9 mouse cellular contexts compared by ENCODE assay signal in genomic region chr1:119674984-119675383, GRCm38 (mm10). TPM values are rescaled to one million over a fixed set of nuclear protein-coding genes. Genes with fewer than 3 reads are reported as not detected.
DNase-seq lines count a peak whose midpoint lies in the region; ATAC-seq and TF ChIP-seq lines count a peak whose summit lies in the region.
"Had no signal": no experiment of that assay in that cellular context is flagged by ENCODE, and none has a peak within 500 bp of the region (broad histone marks: within the 10 kb centered on the region; RNA-seq: fewer than 3 reads in every experiment).

No protein-coding gene starts in this region.

- H3K4me2 ChIP-seq in heart, embryonic 11.5 days: no peak overlapping the region

- no peaks in the 10 kb centered on the region for H3K9me3 ChIP-seq in heart, embryonic 11.5 days (replicated peaks; ENCODE audit: control insufficient read depth, low read length)
- H3K9me3 ChIP-seq in E14TG2a.4 (ENCODE audit: low read length): no peaks in the 10 kb centered on the region

- TF ChIP-seq CTCF in E14TG2a.4 (conservative IDR thresholded peaks at IDR 0.05; ENCODE audit: low read length): peak; percentile 85
- TF ChIP-seq CTCF in bone marrow macrophage, adult 2 months (IDR thresholded peaks at IDR 0.05; ENCODE audit: low read depth, low read length): peak; percentile 50; the same call in 1 of the 2 replicates

- ATAC-seq in heart, embryonic 11.5 days (replicated peaks; ENCODE audit: insufficient number of reproducible peaks, low FRiP score, low TSS enrichment): no peak

- no peaks in the 10 kb centered on the region for H3K27me3 ChIP-seq in heart, embryonic 11.5 days (ENCODE audit: control insufficient read depth, insufficient read depth, low read length)
- H3K27me3 ChIP-seq in E14TG2a.4 (ENCODE audit: insufficient read depth, low read length): no peaks in the 10 kb centered on the region

- TF ChIP-seq POLR2A in bone marrow macrophage, adult 2 months (IDR thresholded peaks at IDR 0.05; ENCODE audit: borderline replicate concordance, low read depth, low read length): no peak

- H3K9ac ChIP-seq in heart, embryonic 11.5 days (ENCODE audit: low read depth, low read length): no peak overlapping the region

- WGBS in heart, embryonic 11.5 days (ENCODE audit: insufficient replicate concordance): 58% methylated on average over 1 of the region's 1 CpGs

- no peak overlapping the region for H3K4me3 ChIP-seq in heart, embryonic 11.5 days (ENCODE audit: low read depth, low read length)
- H3K4me3 ChIP-seq in E14TG2a.4 (replicated peaks; ENCODE audit: low read length): no peak overlapping the region
- no peak overlapping the region for H3K4me3 ChIP-seq in bone marrow macrophage, adult 2 months (ENCODE audit: insufficient read depth, low read length)
- H3K4me3 ChIP-seq: erythroblast, embryonic 14.5 days had no signal

- no peak overlapping the region for H3K27ac ChIP-seq in heart, embryonic 11.5 days (ENCODE audit: low read depth, low read length)
- no peak overlapping the region for H3K27ac ChIP-seq in bone marrow macrophage, adult 2 months (ENCODE audit: insufficient read depth, low read depth, low read length)

- intact Hi-C loops in heart, postnatal 10 days (cut with DNase I): loop anchor here (1.0 to 2.0 kb wide), 3 partner anchors 127 to 582 kb away; no protein-coding TSS in a partner anchor
- intact Hi-C loops in heart, postnatal 36 days (cut with DNase I): loop anchor here (1.0 to 5.0 kb wide), 3 partner anchors 126 to 588 kb away; no protein-coding TSS in a partner anchor
- intact Hi-C loops in left cerebral cortex, postnatal 25 days (cut with DNase I): loop anchor here (2.0 to 5.0 kb wide), 3 partner anchors 126 to 588 kb away; no protein-coding TSS in a partner anchor

- DNase-seq in heart, postnatal 10 days: peak; percentile 25 to 59
- peak; percentile 15 to 23 for DNase-seq in heart, postnatal 36 days
- DNase-seq in left cerebral cortex, postnatal 25 days (ENCODE audit: low spot score in 2 of 2): peak; percentile 27 to 44
- DNase-seq in naive thymus-derived CD4-positive, alpha-beta T cell, adult 2 months (ENCODE audit: low read depth): peak; percentile 43
- no peak for DNase-seq in spleen, adult 12 weeks (ENCODE audit: low spot score)

- H3K36me3 ChIP-seq in heart, embryonic 11.5 days (ENCODE audit: control insufficient read depth, insufficient read depth, low read length): no peaks in the 10 kb centered on the region; the same call in 1 of the 2 replicates
- peaks cover 23% of the 10 kb centered on the region for H3K36me3 ChIP-seq in E14TG2a.4 (ENCODE audit: insufficient read depth, low read length)

- no peaks in the 10 kb centered on the region for H3K4me1 ChIP-seq in heart, embryonic 11.5 days (ENCODE audit: control insufficient read depth, insufficient read depth, low read length)
- H3K4me1 ChIP-seq in E14TG2a.4 (replicated peaks; ENCODE audit: low read depth, low read length): no peaks in the 10 kb centered on the region
- no peaks in the 10 kb centered on the region for H3K4me1 ChIP-seq in bone marrow macrophage, adult 2 months (ENCODE audit: control insufficient read depth, insufficient read depth, low read length)

RNA-seq across cellular contexts. Expression of gene Epb41l5, which starts 26.2 kb away (rescaled TPM):
- total RNA-seq in heart, postnatal 10 days (2021): 1 to 10 TPM; 4.1 to 4.2 TPM
- polyA plus RNA-seq in heart, embryonic 11.5 days (2014; fragmentation: Nextera tagmentation; extraction: Ambion mirVana): 24.4 and 29.6 TPM in 2 replicates
- polyA plus RNA-seq in bone marrow macrophage, adult 2 months (2012; ENCODE audit: insufficient read depth, insufficient read length, missing spikeins): 0.45 and 0.99 TPM in 2 replicates
- total RNA-seq in heart, postnatal 36 days (2021): 1 to 10 TPM; 3.5 to 7.2 TPM
- total RNA-seq in left cerebral cortex, postnatal 25 days (2021): 1 to 10 TPM; 6.0 to 8.0 TPM
